Mouse (Mus musculus) stomach, postnatal 0 days (tissue): ENCODE data around the gene Zfp148.

Source experiments
- CTCF ChIP-seq: IDR thresholded peaks from 2 replicates; pipeline ENCODE4 v1.5.1; 2016; ENCODE audit warnings: antibody characterized with exemption, low read depth, mild to moderate bottlenecking, moderate library complexity
- EP300 ChIP-seq: optimal IDR thresholded peaks from 2 replicates; pipeline ENCODE3; 2016; ENCODE audit warnings: antibody characterized with exemption

GRCm38 (mm10) chr16:33453826-33454225, 73.2 kb downstream of the Zfp148 start:
- TF ChIP-seq CTCF (no peak), EP300 (no peak)
